Mouse (Mus musculus): ENCODE results near the gene Gstp1.

DNA sequence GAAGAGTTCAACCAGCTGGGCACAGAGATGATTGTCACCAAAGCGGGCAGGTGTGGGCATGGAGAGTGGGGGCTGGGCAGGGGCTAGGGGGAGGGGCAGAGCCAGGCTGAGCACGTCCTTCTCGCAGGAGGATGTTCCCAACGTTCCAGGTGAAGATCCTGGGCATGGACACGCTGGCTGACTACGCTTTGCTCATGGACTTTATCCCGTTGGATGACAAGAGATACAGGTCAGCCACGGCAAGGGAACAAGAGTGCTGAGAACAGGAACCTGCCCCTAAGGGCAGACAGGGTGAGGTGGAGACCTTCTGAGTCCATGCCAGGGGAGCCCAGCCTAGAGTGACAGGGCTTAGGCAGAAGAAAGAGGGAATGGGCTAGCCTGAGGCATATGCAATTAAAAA, 41.0 kb downstream of the Gstp1 start:
- TF ChIP-seq USF1 (IDR thresholded peaks at IDR 0.05; ENCODE audit: low read depth) (no peak), CTCF (IDR thresholded peaks at IDR 0.05; ENCODE audit: control insufficient read depth, insufficient read depth, insufficient read length) (no peak), MYOG (IDR thresholded peaks at IDR 0.05; ENCODE audit: control insufficient read depth, extremely low read depth, insufficient read length) (no peak), MAX (IDR thresholded peaks at IDR 0.05) (no peak), CEBPB (IDR thresholded peaks at IDR 0.05; ENCODE audit: low read depth) (no peak), MYOD1 (IDR thresholded peaks at IDR 0.05; ENCODE audit: control insufficient read depth, insufficient read length, low read depth) (no peak)
